Mouse (Mus musculus): ENCODE measurements around the gene Hist2h2bb.

- TF ChIP-seq GATA1 (IDR thresholded peaks at IDR 0.05; ENCODE audit: borderline replicate concordance, low read length) (no peak), FLI1 (IDR thresholded peaks at IDR 0.05; ENCODE audit: low read length) (no peak)
These were observed 19.6 kb downstream of the Hist2h2bb start for GRCm38 (mm10) chr3:96289201-96289600.

All from megakaryocyte, embryonic 14.5 days (primary cell).